Mouse (Mus musculus) embryonic fibroblast, embryonic 13.5 days (primary cell): ENCODE measurements around the gene Tcf7l2.

ENCODE experiments used
- CTCF ChIP-seq: IDR thresholded peaks from 2 replicates; pipeline ENCODE4 v1.5.1; 2011; ENCODE audit warnings: mild to moderate bottlenecking, control low read depth, low read length, moderate library complexity, borderline replicate concordance; ENCODE audit not compliant: insufficient read depth
- POLR2A ChIP-seq: IDR thresholded peaks from 2 replicates; pipeline ENCODE4 v1.6.1; 2011; ENCODE audit warnings: low read depth, mild to moderate bottlenecking, control low read depth, low read length, moderate library complexity

- no peak for TF ChIP-seq CTCF
- TF ChIP-seq POLR2A: no peak
These were observed 97.5 kb downstream of the Tcf7l2 start for GRCm38 (mm10) chr19:55839036-55839555.
